Mouse (Mus musculus): ENCODE measurements around the gene Def8. TPM values are rescaled to one million over a fixed set of nuclear protein-coding genes. Genes with fewer than 3 reads are reported as not detected.

Gene Def8
- total RNA-seq, 2 experiments from 2014 or later: 33.6 to 47.5 TPM

- ATAC-seq (replicated peaks; ENCODE audit: poor library complexity): peak; percentile 20
Observed at GRCm38 (mm10) chr8:123476911-123477736, 53.8 kb downstream of the Def8 start.

GRCm38 (mm10) chr8:123477737-123478258 is 54.5 kb downstream of the Def8 start, which contains the start of gene Afg3l1:
Afg3l1 (plus strand) TSS chr8:123477903.
- ATAC-seq (replicated peaks; ENCODE audit: poor library complexity): peak; percentile 85

GRCm38 (mm10) chr8:123478456-123479218 is 55.3 kb downstream of the Def8 start:
- peak; percentile 14 for ATAC-seq (replicated peaks; ENCODE audit: poor library complexity)

- ATAC-seq (replicated peaks; ENCODE audit: poor library complexity): no peak
Observed at GRCm38 (mm10) chr8:123482627-123483026, 59.3 kb downstream of the Def8 start.

GRCm38 (mm10) chr8:123491280-123492075 is 68.2 kb downstream of the Def8 start:
- 0 out of 2 replicates have a peak, but pooled peaks have one; percentile 39 for ATAC-seq (replicated peaks; ENCODE audit: poor library complexity)

GRCm38 (mm10) chr8:123492898-123493297 is 69.6 kb downstream of the Def8 start:
- ATAC-seq (replicated peaks; ENCODE audit: poor library complexity): no peak

- ATAC-seq (replicated peaks; ENCODE audit: poor library complexity): 0 out of 2 replicates have a peak, but pooled peaks have one; percentile 23
Observed at GRCm38 (mm10) chr8:123497699-123498098, 74.4 kb downstream of the Def8 start.

GRCm38 (mm10) chr8:123498963-123499362 is 75.6 kb downstream of the Def8 start:
- no peak for ATAC-seq (replicated peaks; ENCODE audit: poor library complexity)

- no peak for ATAC-seq (replicated peaks; ENCODE audit: poor library complexity)
Observed at GRCm38 (mm10) chr8:123499556-123499955, 76.2 kb downstream of the Def8 start.

GRCm38 (mm10) chr8:123502192-123502591 is 78.9 kb downstream of the Def8 start:
- no peak for ATAC-seq (replicated peaks; ENCODE audit: poor library complexity)

GRCm38 (mm10) chr8:123503801-123504467 is 80.6 kb downstream of the Def8 start:
- ATAC-seq (replicated peaks; ENCODE audit: poor library complexity): no peak

- ATAC-seq (replicated peaks; ENCODE audit: poor library complexity): no peak
Observed at GRCm38 (mm10) chr8:123504591-123505195, 81.4 kb downstream of the Def8 start.

GRCm38 (mm10) chr8:123505267-123505666 is 81.9 kb downstream of the Def8 start:
- no peak for ATAC-seq (replicated peaks; ENCODE audit: poor library complexity)

GRCm38 (mm10) chr8:123505695-123506094 is 82.4 kb downstream of the Def8 start:
- no peak for ATAC-seq (replicated peaks; ENCODE audit: poor library complexity)

GRCm38 (mm10) chr8:123507153-123507552 is 83.8 kb downstream of the Def8 start:
- peak; percentile 44 for ATAC-seq (replicated peaks; ENCODE audit: poor library complexity)

GRCm38 (mm10) chr8:123510819-123511218 is 87.5 kb downstream of the Def8 start:
- no peak for ATAC-seq (replicated peaks; ENCODE audit: poor library complexity)
